Mouse (Mus musculus) CH12.LX (cell line): Measurements from ENCODE around the gene Dlgap1. TPM values are rescaled to one million over a fixed set of nuclear protein-coding genes. Genes with fewer than 3 reads are reported as not detected.

ENCODE experiments used
- DNase-seq: peaks from one replicate; pipeline ENCODE4 v3.0.0-alpha.2; 2013; ENCODE audit errors: extremely low read depth
- H3K27ac ChIP-seq: 2 replicates; pipeline ENCODE4 v1.5.1; 2012; ENCODE audit warnings: low read depth, mild to moderate bottlenecking, control low read depth, moderate library complexity; ENCODE audit not compliant: insufficient read depth
- H3K27me3 ChIP-seq: replicated peaks from 2 replicates; pipeline ENCODE3; 2012; ENCODE audit warnings: inconsistent platforms
- H3K36me3 ChIP-seq, 2 experiments: replicated peaks in 1 of 2; 2 replicates each; pipeline versions ENCODE3 to v1.6.1; 2012; ENCODE audit warnings: inconsistent platforms in 1 of 2, low read length in 1 of 2, mild to moderate bottlenecking in 1 of 2, mixed read lengths in 1 of 2, moderate library complexity in 1 of 2; ENCODE audit not compliant: control insufficient read depth in 1 of 2, insufficient read depth in 1 of 2
- H3K4me1 ChIP-seq, 2 experiments: 2 replicates each; pipeline ENCODE4 v1.6.1; 2012; ENCODE audit warnings: inconsistent platforms in 1 of 2, moderate library complexity in 1 of 2; ENCODE audit not compliant: insufficient read depth in 2 of 2, control insufficient read depth in 1 of 2
- H3K4me2 ChIP-seq: 2 replicates; pipeline ENCODE4 v1.6.1; 2012; ENCODE audit warnings: low read depth, mild to moderate bottlenecking, control low read depth; ENCODE audit not compliant: poor library complexity, insufficient read depth, severe bottlenecking
- H3K4me3 ChIP-seq, 3 experiments: fragments of 150-350 bp in 1 of 3; sonication (generic) in 1 of 3; replicated peaks in 1 of 3; 2 replicates each; pipeline versions ENCODE3 to v1.5.1; 2011 to 2012; ENCODE audit warnings: low read depth in 2 of 3, low read length in 2 of 3, mild to moderate bottlenecking in 2 of 3, moderate library complexity in 2 of 3, control low read depth in 1 of 3, improper control_type of control experiment in 1 of 3, inconsistent platforms in 1 of 3, mixed read lengths in 1 of 3; ENCODE audit not compliant: poor library complexity in 1 of 3
- H3K79me2 ChIP-seq: replicated peaks from 2 replicates; pipeline ENCODE4 v1.6.1; 2012; ENCODE audit warnings: mild to moderate bottlenecking, moderate library complexity; ENCODE audit not compliant: control insufficient read depth, poor library complexity, insufficient read depth, severe bottlenecking; ENCODE audit errors: extremely low read depth
- H3K9ac ChIP-seq: 2 replicates; pipeline ENCODE4 v1.6.1; 2012; ENCODE audit warnings: low read depth, mild to moderate bottlenecking, control low read depth, moderate library complexity; ENCODE audit not compliant: insufficient read depth
- H3K9me3 ChIP-seq: replicated peaks from 2 replicates; pipeline ENCODE3; 2012; ENCODE audit warnings: low read length, inconsistent platforms, mixed read lengths
- BHLHE40 ChIP-seq: IDR thresholded peaks from 2 replicates; pipeline ENCODE4 v1.6.1; 2011; ENCODE audit warnings: mild to moderate bottlenecking, low read depth, low read length, improper control_type of control experiment
- E2F4 ChIP-seq: IDR thresholded peaks from 2 replicates; pipeline ENCODE4 v1.6.1; 2011; ENCODE audit warnings: low read depth, low read length, improper control_type of control experiment; ENCODE audit not compliant: insufficient replicate concordance
- EP300 ChIP-seq: IDR thresholded peaks from 2 replicates; pipeline ENCODE4 v1.6.1; 2011; ENCODE audit warnings: low read length, improper control_type of control experiment
- ETS1 ChIP-seq: conservative IDR thresholded peaks from 2 replicates; pipeline ENCODE4 v1.6.1; 2012; ENCODE audit warnings: low read depth, mild to moderate bottlenecking, inconsistent platforms, low read length, improper control_type of control experiment, moderate library complexity
- IRF4 ChIP-seq: IDR thresholded peaks from 2 replicates; pipeline ENCODE4 v1.6.1; 2014; ENCODE audit warnings: low read depth, mild to moderate bottlenecking, inconsistent platforms, low read length, improper control_type of control experiment
- JUN ChIP-seq: IDR thresholded peaks from 2 replicates; pipeline ENCODE4 v1.6.1; 2011; ENCODE audit warnings: low read depth, mild to moderate bottlenecking, low read length, improper control_type of control experiment, moderate library complexity; ENCODE audit not compliant: insufficient read depth
- KAT2A ChIP-seq: IDR thresholded peaks from 2 replicates; pipeline ENCODE4 v1.6.1; 2012; ENCODE audit warnings: low read length, improper control_type of control experiment, inconsistent platforms; ENCODE audit not compliant: insufficient replicate concordance
- MAX ChIP-seq: IDR thresholded peaks from 2 replicates; pipeline ENCODE4 v1.6.1; 2011; ENCODE audit warnings: low read length, improper control_type of control experiment
- MXI1 ChIP-seq: IDR thresholded peaks from 2 replicates; pipeline ENCODE4 v1.6.1; 2011; ENCODE audit warnings: mild to moderate bottlenecking, low read depth, low read length, improper control_type of control experiment
- NELFE ChIP-seq: IDR thresholded peaks from 2 replicates; pipeline ENCODE4 v1.6.1; 2011; ENCODE audit warnings: low read depth, low read length, improper control_type of control experiment
- PAX5 ChIP-seq: IDR thresholded peaks from 2 replicates; pipeline ENCODE4 v1.6.1; 2012; ENCODE audit warnings: low read length, inconsistent platforms, mixed read lengths
- POLR2A ChIP-seq: IDR thresholded peaks from 2 replicates; pipeline ENCODE4 v1.6.1; 2011; ENCODE audit warnings: low read depth, mild to moderate bottlenecking, improper control_type of control experiment, low read length
- POLR2AphosphoS2 ChIP-seq: IDR thresholded peaks from 2 replicates; pipeline ENCODE4 v1.6.1; 2011; ENCODE audit warnings: low read depth, low read length, improper control_type of control experiment
- RAD21 ChIP-seq: IDR thresholded peaks from 2 replicates; pipeline ENCODE4 v1.6.1; 2011; ENCODE audit warnings: low read depth, mild to moderate bottlenecking, low read length, improper control_type of control experiment, moderate library complexity
- SIN3A ChIP-seq: IDR thresholded peaks from 2 replicates; pipeline ENCODE4 v1.6.1; 2012; ENCODE audit warnings: low read length, improper control_type of control experiment, inconsistent platforms
- TBP ChIP-seq: conservative IDR thresholded peaks from 2 replicates; pipeline ENCODE4 v1.6.1; 2011; ENCODE audit warnings: low read depth, low read length, improper control_type of control experiment
- TCF12 ChIP-seq: IDR thresholded peaks from 2 replicates; pipeline ENCODE4 v1.6.1; 2014; ENCODE audit warnings: low read depth, mild to moderate bottlenecking, inconsistent platforms, low read length, improper control_type of control experiment
- UBTF ChIP-seq: IDR thresholded peaks from 2 replicates; pipeline ENCODE4 v1.6.1; 2012; ENCODE audit warnings: low read depth, mild to moderate bottlenecking, inconsistent platforms, low read length, improper control_type of control experiment, moderate library complexity
- USF2 ChIP-seq: conservative IDR thresholded peaks from 2 replicates; pipeline ENCODE4 v1.6.1; 2011; ENCODE audit warnings: low read depth, low read length, improper control_type of control experiment
- ZKSCAN1 ChIP-seq: IDR thresholded peaks from 2 replicates; pipeline ENCODE4 v1.6.1; 2012; ENCODE audit warnings: low read depth, inconsistent platforms, low read length, improper control_type of control experiment, borderline replicate concordance
- ZMIZ1 ChIP-seq: IDR thresholded peaks from 2 replicates; pipeline ENCODE4 v1.6.1; 2012; ENCODE audit warnings: low read depth, mild to moderate bottlenecking, inconsistent platforms, low read length, improper control_type of control experiment
- dilution Hi-C: fragments of 300-500 bp; cut with MboI; formaldehyde crosslinking; loops from 2 replicates; pipeline ENCODE4 v1.14.3; 2020; ENCODE audit warnings: low sequenced_read_pairs; ENCODE audit not compliant: extremely low pct_unique_long_range_greater_than_20kb, extremely low pct_ligation_motif_present
- in situ Hi-C: fragments of 300-500 bp; cut with MboI; formaldehyde crosslinking; loops from 3 replicates; pipeline ENCODE4 v1.14.3; 2019; ENCODE audit warnings: low sequenced_read_pairs, low pct_ligation_motif_present, low pct_unique_long_range_greater_than_20kb, mixed read lengths
- polyA plus RNA-seq: library from polyadenylated mRNA; unstranded; fragments of >175 nt; gene quantifications from 2 replicates; pipeline ENCODE4 v1.2.1, GENCODE M21; 2012; ENCODE audit warnings: low read depth; ENCODE audit not compliant: insufficient read length
- total RNA-seq, 2 experiments: library from RNA; depleted of rRNA; stranded (reverse); fragments of 300-350 nt in 1 of 2; fragments of >200 nt in 1 of 2; gene quantifications; 2 replicates each; pipeline ENCODE4 v1.2.3; 2012 to 2014

Gene Dlgap1
- total and polyA plus RNA-seq, 3 experiments: 0.51 to 2.7 (median 1.2) TPM

DNA sequence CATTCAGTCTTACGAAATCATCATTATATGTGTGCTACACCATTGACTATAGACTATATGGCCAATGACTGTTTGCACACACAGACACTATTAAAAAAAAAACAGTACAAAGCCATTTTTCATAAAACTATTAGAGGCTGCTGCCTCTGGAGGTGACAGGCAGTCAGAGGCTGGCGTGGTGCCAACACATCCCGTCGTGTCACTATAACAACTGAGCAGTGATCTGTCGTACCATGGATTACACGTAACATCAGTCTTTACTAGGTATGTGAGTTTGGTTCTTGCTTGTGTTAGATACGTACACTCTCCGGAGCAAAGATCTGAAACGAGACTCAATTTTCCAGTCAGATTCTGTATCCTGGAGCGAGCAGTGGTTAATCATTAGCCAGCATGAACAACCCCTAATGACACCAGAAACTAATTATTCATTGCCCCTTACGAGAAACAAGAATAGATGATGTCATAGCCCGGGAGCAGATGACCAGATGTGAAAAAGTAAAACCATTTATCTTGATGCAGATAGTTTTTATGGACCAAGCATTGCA lies 888.1 kb downstream of the Dlgap1 start:
- in situ Hi-C loops: no loop called here
- Histone ChIP-seq H3K36me3 (peaks cover 20 to 57% of the 10 kb centered on the region in 2 experiments), H3K27me3 (no peaks in the 10 kb centered on the region), H3K4me1 (peaks cover 0 to 36% of the 10 kb centered on the region in 2 experiments; a peak in 3 of 4 replicates), H3K9ac (no peak overlapping the region), H3K27ac (no peak overlapping the region), H3K4me3 (no peak overlapping the region), H3K4me2 (no peak overlapping the region), H3K79me2 (peaks cover 32% of the 10 kb centered on the region), H3K9me3 (peaks cover 7% of the 10 kb centered on the region)
- no peak for DNase-seq
- TF ChIP-seq PAX5 (no peak), ETS1 (0 out of 2 replicates have a peak, but pooled peaks have one; percentile 8), BHLHE40 (0 out of 2 replicates have a peak, but pooled peaks have one; percentile 10), SIN3A (peak; percentile 20; the same call in 1 of the 2 replicates)
- dilution Hi-C loops: no loop called here

DNA sequence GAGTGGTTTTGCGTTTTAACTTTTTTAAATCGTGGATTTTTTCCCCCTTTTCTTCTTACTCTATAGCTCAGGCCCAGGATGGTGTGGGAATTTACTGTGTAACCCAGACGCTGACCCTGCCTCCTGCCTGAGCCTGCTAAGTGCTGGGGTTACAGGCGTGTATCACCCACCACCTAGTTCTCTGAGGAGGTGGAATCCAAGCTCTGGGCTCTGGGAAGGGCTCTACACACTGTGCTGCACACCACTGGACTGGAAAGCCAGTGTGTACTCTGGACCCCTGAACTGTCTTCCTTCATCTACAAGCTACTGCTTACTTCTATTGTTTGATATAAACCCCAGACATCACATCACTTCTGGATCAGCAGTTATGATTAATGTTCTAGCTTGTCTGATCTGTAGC lies 889.9 kb downstream of the Dlgap1 start:
- no peak for TF ChIP-seq TBP
- TF ChIP-seq BHLHE40: no peak
- no peak for TF ChIP-seq IRF4
- TF ChIP-seq POLR2A: no peak
- TF ChIP-seq EP300: no peak
- TF ChIP-seq E2F4: no peak
- TF ChIP-seq JUN: no peak
- TF ChIP-seq TCF12: no peak
- no peak for TF ChIP-seq UBTF
- no peak for TF ChIP-seq USF2
- no peak for TF ChIP-seq PAX5
- TF ChIP-seq ZMIZ1: no peak
- TF ChIP-seq POLR2AphosphoS2: no peak
- no peak for TF ChIP-seq MXI1
- no peak for TF ChIP-seq KAT2A
- no peak for TF ChIP-seq SIN3A
- TF ChIP-seq RAD21: no peak
- no peak for TF ChIP-seq NELFE
- TF ChIP-seq MAX: no peak
- TF ChIP-seq ZKSCAN1: no peak
- peaks cover 28% of the 10 kb centered on the region for H3K79me2 ChIP-seq
- H3K9me3 ChIP-seq: peaks cover 9% of the 10 kb centered on the region
- H3K9ac ChIP-seq: no peak overlapping the region
- H3K4me2 ChIP-seq: no peak overlapping the region
- H3K27me3 ChIP-seq: no peaks in the 10 kb centered on the region
- peaks cover 34 to 72% of the 10 kb centered on the region in 2 experiments for H3K36me3 ChIP-seq
- no peak overlapping the region for H3K27ac ChIP-seq
- dilution Hi-C loops: no loop called here
- peaks cover 0 to 36% of the 10 kb centered on the region in 2 experiments; a peak in 3 of 4 replicates for H3K4me1 ChIP-seq
- in situ Hi-C loops: no loop called here
- no peak for DNase-seq
- no peak overlapping the region for H3K4me3 ChIP-seq
